Mouse (Mus musculus): Measurements from ENCODE around the gene Kif13a.

- TF ChIP-seq POLR2A (IDR thresholded peaks at IDR 0.05; ENCODE audit: borderline replicate concordance, insufficient read depth, low read length) (no peak), CTCF (IDR thresholded peaks at IDR 0.05; ENCODE audit: borderline replicate concordance, insufficient read depth, low read depth, low read length) (no peak)
Measured at GRCm38 (mm10) chr13:46713486-46713885, 216.2 kb downstream of the Kif13a start.

Data from cerebellum, adult 2 months (tissue).